Mouse (Mus musculus) mesoderm, embryonic 11.5 days (tissue): ENCODE measurements around the gene Chrna5.
"Not testable (repeated sequence)": the region's sequence is repeated elsewhere in the genome, so short reads cannot be mapped to it uniquely, and the experiment has no call there.

Source experiments
- DNase-seq: peaks from one replicate; pipeline ENCODE4 v3.0.0-alpha.2; 2012; ENCODE audit warnings: low read depth, low spot score

The Chrna5 gene

GRCm38 (mm10) chr9:54980674-54981073 is at the start of gene Chrna5:
Gene Chrna5, plus strand, starts transcription at chr9:54980880.
- DNase-seq = peak; percentile 8

GRCm38 (mm10) chr9:54931765-54932164 is 48.9 kb upstream of the Chrna5 start:
- DNase-seq = no peak

GRCm38 (mm10) chr9:54932379-54932778 is 48.3 kb upstream of the Chrna5 start:
- DNase-seq = no peak

- DNase-seq = no peak
Observed at GRCm38 (mm10) chr9:54942071-54942470, 38.6 kb upstream of the Chrna5 start.

GRCm38 (mm10) chr9:54944467-54944866 is 36.2 kb upstream of the Chrna5 start:
- DNase-seq = no peak

GRCm38 (mm10) chr9:54946256-54946655 is 34.4 kb upstream of the Chrna5 start:
- no peak for DNase-seq

- no peak for DNase-seq
Observed at GRCm38 (mm10) chr9:54949465-54949864, 31.2 kb upstream of the Chrna5 start.

- not testable (repeated sequence) for DNase-seq
Observed at GRCm38 (mm10) chr9:54950162-54950561, 30.5 kb upstream of the Chrna5 start.

- peak; percentile 91 for DNase-seq
Observed at GRCm38 (mm10) chr9:54950575-54951321, 29.9 kb upstream of the Chrna5 start, which contains the start of the genes Psma4 and AY074887. Gene Psma4, plus strand, starts transcription at chr9:54950790. Gene AY074887, minus strand, starts transcription at chr9:54950998.

GRCm38 (mm10) chr9:54961059-54961458 is 19.6 kb upstream of the Chrna5 start:
- no peak for DNase-seq

GRCm38 (mm10) chr9:54963669-54964068 is 17.0 kb upstream of the Chrna5 start:
- no peak for DNase-seq

- no peak for DNase-seq
Observed at GRCm38 (mm10) chr9:54969972-54970637, 10.6 kb upstream of the Chrna5 start.

GRCm38 (mm10) chr9:54981291-54982191 is 861 bp downstream of the Chrna5 start:
- DNase-seq = peak; percentile 68

- peak; percentile 6 for DNase-seq
Observed at GRCm38 (mm10) chr9:54982401-54982800, 1.7 kb downstream of the Chrna5 start.

GRCm38 (mm10) chr9:54990362-54990761 is 9.7 kb downstream of the Chrna5 start:
- DNase-seq = no peak

- DNase-seq = no peak
Observed at GRCm38 (mm10) chr9:54994381-54994780, 13.7 kb downstream of the Chrna5 start.

GRCm38 (mm10) chr9:54995645-54996044 is 15.0 kb downstream of the Chrna5 start:
- no peak for DNase-seq

GRCm38 (mm10) chr9:55003609-55004008 is 22.9 kb downstream of the Chrna5 start:
- no peak for DNase-seq

GRCm38 (mm10) chr9:55009692-55010091 is 29.0 kb downstream of the Chrna5 start:
- no peak for DNase-seq

- no peak for DNase-seq
Observed at GRCm38 (mm10) chr9:55010588-55011350, 30.1 kb downstream of the Chrna5 start.

- no peak for DNase-seq
Observed at GRCm38 (mm10) chr9:55016926-55017325, 36.2 kb downstream of the Chrna5 start.
